Mouse (Mus musculus) kidney, adult 8-10 months (tissue): ENCODE measurements around the gene Ccnb2.
"Not testable (repeated sequence)": the region's sequence is repeated elsewhere in the genome, so short reads cannot be mapped to it uniquely, and the experiment has no call there.

Experiments used
- DNase-seq, 2 experiments: peaks; one replicate each; pipeline ENCODE4 v3.0.0; 2022

Ccnb2 gene

DNA sequence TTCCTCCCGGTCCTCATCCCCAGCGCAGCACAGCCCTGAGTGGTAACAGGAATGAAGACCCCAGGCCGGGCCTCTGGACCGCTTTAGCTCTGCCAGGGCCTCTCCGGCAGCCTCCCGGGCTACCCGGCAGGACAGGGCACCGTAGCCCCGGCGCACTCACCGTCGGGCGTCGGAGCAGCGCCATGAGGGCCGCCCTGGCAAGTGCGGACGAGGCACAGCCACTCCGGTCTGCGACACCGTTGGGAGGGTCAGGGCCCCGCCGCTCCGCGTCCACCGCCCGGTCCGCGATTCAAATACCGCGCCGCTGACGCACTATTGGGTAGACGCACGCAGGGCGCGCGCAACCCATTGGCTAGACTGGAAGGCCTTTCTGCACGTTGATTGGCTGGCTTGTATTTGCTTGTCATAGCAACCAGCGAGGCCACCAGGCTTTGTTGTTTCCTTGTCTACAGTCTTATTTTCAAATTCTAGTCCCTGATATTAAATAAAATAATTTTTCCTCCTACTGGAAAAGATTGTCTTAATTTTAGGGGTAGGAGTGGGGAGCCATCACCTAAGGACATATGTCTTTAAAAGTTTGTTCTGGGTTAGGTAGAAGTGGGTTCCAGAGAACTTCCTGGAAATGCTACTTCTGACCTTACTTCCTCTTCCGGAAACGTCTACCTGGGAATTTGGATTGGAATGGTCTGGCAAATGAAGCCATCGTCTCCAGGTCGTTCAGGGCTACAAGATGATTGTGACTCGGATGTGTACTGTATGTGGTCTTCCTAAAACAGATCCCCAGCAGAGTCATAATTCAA is at the start of gene Ccnb2:
Ccnb2 (minus strand) TSS at position 291 of the 800 bp plus-strand sequence.
- peak; percentile 80 to 85 for DNase-seq

DNA sequence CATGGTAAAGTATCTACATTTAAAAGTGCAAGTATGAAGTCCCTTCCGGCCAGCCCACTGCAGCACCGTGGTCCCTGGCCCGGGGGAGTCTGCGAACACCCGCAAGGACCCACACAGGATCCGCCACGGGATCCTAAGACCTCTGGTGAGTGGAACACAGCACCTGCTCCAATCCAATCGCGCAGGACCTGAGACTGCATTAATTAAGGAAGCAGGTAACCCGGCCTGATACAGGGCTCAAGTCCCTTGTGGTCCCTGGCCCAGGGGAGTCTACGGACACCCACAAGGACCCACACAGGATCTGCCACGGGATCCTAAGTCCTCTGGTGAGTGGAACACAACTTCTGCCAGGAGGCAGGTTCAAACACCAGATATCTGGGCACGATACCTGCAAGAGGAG is 41.7 kb upstream of the Ccnb2 start:
- DNase-seq = not testable (repeated sequence)

DNA sequence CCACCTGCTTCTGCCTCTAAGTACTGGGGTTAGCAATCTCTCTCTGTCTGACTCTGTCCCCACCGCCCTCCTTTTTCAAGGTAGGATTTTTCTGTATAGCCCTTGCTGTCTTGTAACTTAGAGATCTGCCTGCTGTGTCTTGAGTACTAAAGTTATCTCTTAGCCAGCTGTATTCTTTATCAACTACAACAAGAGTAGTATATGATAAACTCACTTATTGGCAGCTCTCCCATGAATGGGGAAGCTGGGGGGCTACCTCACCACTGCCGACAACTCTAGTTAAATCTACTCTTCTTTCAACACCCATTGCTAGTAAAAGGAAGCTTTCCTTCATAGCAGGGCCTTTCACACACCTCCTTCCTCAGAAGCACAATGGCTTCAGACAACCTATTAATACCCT is 31.0 kb upstream of the Ccnb2 start:
- no peak for DNase-seq

DNA sequence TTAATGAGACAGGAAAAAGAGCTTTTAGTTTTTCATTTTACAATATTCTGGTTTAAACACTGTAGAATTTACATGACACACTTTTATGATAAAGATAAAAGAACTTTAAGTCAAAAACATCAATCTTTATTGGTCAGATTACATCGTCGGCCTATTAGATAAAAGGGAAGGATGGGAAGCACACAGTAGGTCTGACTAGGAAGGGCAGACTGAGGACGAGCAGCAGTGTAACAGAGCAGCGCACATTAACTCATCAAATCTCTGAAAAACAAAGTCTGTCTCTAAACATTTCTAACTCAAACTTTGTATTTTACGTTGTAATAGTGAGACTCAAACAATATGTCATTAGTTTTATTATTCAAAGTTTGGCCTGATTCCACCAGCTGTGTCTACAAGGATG is 27.7 kb upstream of the Ccnb2 start:
- DNase-seq = no peak

DNA sequence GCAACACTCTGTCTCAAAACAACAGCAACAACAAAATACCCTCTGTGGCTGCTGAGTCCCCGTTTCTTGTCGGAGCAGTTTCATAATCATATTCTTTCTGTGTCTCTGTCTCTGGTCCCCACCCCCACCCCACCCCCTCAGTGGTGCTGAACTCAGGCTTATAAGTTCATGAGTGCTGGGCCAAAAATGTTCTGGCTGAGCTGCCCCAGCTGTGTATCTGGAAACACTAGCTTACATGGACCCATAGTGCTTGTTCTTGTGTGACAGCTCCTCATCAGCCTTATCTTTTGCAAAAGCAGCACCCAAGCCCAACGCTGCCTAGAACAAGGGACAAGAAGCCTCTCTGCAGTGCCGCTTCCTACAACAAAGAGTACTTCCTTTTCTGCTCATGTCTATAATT is 18.6 kb upstream of the Ccnb2 start:
- peak; percentile 15 to 20 for DNase-seq

DNA sequence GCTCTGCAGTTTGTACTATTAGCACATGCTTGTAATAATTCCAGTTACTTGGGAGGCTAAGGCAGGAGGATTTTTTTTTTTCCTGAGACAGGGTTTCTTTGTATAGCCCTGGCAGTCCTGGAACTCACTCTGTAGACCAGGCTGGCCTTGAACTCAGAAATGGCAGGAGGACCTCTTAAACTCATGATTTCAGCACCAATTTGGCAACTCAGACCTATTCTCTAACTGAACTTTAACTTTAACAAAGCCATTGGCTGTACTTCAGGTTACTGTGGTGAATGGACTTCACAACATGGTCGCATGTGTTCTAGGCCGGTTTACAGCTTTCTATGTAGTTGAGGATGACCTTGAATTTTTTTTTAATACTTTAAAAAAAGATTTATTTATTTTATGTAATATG is 1.3 kb upstream of the Ccnb2 start:
- DNase-seq = no peak

DNA sequence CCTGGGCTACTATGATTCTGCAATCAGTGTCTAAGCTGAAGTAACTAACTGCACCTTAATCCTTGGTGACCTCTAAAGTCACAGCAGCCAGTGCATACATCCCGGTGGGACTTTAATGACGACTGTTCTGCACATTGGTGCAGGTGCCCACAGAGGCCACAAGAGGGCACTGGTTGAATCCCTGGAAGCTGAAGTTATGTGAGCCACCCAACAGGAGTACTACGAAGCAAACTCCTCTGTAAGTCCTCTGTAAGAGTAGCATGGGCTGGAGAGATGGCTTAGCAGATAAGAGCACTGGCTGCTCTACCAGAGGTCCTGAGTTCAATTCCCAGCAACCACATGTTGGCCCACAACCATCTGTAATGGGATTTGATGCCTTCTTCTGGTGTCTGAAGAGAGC is 4.9 kb downstream of the Ccnb2 start:
- DNase-seq = no peak

DNA sequence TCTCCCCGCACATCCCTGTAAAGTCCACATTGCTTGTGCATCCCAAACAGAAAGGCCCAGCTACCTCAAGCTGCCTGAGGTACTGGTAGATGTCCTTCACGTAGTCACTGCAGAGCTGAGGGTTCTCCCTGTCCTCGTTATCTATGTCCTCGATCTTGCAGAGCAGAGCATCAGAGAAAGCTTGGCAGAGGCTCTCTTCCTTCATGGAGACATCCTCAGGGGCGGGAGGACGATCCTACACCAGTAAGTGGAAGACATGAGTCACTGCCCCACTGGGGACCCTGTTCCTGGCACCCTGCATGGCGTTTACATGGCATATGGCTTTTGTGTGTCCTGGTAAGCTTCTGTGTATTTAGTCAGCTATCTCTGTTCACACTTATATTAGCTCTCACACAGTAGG is 8.3 kb downstream of the Ccnb2 start:
- DNase-seq = no peak

DNA sequence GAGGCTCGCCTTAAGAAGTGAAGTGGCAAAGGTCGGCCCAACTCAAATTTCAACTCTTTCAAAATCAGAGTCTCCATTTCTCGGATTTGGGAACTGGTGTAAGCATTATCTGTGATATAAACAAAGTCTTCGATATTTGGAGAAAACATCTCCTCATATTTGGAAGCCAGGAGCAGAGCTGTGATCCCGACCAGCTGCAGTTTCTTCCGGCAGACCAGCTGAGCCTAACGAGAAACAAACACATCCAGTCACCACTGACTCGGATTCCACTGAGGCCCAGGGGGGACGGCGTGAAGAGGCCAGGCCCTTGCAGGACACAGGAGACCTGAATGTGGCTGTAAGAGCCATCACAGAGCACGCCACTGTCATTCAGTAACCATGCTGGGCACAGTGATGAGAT is 10.7 kb downstream of the Ccnb2 start:
- DNase-seq = no peak

DNA sequence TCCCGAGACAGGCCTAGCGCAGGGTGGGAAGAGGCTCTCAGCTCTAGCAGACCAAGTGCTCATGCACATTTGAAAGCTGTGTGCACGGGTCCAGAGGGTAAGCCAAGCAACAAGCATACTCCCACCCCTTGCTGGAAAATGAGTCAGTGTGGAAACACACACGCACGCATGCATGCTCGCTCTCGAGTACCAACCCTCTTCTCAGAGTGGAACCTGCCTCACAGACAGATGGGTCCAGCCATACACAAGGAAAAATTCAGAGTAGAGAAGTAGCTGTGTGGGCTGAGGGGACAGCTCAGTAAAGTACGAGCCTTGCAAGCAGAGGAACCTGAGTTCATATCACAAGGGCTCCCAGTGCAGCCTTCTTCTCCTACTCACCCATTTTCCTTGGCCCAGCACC is 11.6 kb downstream of the Ccnb2 start:
- DNase-seq = no peak

DNA sequence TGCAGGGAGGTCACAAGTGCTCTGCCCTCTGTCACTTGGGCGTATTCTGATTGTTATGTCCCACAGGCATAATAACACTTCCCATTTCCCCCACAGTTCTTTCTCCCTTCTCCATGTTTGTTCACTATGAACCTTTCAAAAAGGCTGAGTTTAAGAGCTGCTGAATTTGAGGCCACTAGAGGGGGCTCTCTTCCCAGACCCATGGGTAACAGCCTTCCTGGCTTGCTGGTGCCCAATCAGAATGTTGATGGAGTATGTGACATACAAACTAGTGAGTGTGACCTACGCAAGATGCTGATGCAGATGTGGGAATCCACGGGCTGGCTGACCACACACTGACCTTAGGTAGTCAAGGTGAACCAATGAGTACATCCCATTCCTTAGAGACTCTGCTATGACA is 12.6 kb downstream of the Ccnb2 start:
- peak; percentile 14 to 42 for DNase-seq

DNA sequence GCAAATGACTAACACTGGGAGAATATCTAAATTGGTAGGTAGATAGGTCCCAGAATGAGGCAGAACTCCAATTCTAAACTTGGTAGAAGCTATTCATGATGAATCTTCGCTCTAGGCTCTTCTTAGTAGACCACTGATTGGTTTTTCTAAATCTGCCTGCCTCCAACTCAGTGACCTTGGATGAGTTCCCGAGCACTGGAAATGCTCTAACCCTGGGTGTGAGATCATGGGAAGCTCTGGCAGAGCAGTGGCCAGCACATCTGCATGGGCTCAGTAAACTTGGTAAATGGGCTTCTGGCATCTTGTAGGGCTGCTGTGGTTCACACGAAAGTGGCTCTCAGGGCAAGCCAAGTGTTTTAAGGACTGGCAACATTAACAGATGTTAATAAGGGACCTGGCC is 14.8 kb downstream of the Ccnb2 start:
- DNase-seq = no peak

DNA sequence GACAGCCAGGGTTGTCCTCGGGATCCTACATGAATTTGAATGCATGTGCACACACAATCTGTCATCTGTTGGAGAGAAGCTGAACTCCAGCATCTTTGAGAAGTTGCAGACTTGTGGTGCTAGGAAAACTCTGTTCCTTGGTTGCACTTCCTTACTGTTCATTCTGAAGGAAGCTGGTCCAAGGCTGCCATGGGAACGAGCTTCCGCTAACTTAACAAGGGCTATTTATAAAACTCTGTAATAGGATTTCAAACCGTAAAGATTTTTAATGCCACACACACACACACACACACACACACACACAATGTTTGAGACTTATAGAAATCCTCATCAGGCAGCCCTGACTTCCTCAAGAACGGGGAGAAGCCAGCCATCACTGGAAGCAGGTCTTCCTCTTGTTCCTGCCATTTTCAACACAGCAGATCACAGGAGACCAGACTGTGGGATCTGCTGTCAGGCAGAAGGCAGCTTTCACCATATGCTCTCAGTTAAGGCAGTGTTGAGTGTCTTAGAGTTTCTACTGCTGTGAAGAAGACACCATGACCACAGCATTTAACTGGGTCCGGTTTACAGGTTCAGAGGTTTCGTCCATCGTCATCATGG is 19.3 kb downstream of the Ccnb2 start:
- DNase-seq = no peak

DNA sequence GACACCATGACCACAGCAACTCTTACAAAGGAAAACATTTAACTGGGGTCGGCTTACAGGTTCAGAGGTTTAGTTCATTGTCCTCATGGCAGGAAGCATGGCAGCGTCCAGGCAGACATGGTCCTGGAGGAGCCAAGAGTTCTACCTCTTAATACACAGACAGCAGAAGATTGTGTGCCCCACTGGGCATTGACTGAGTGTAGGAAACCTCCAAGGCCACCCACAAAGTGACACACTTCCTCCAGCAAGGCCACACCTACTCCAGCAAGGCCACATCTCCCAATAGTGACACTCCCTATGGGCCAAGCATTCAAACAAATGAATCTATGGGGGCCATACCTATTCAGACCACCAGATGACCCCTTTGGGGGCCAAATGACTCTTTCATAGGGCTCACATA is 25.3 kb downstream of the Ccnb2 start:
- no peak for DNase-seq

DNA sequence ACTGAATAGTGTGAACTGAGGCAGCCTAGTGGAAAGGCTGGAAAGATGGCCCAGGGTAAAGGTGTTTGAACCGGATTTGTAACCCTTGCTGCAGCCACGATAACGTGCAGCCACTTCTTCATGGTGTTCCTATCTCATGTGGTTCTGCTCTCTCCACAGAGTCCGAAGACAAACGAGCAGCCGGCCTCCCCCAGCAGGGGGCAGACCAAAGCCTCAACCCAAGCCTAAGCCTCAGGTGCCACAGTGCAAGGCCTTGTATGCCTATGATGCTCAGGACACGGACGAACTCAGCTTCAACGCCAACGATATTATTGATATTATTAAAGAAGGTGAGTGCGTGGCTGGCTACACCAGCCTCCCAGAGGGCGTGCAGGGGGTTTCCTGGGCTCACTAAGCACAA is 25.7 kb downstream of the Ccnb2 start:
- DNase-seq = no peak

DNA sequence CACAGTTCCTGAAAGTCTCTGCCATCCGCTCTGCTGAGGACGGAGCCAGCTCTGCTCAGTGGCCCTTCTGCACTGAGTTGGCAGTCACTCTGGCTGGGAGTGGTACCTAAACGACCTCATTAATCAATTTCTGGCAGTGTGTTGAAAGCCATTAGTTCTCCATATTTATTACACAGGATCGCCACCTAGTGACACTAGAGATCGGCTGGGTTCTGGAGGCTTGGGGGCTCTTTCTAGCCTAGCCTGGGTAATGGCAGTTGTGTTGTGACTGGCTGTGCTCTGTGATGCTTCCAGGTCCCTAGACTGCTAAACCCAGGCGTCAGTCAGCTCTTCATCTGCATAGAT is 28.8 kb downstream of the Ccnb2 start:
- DNase-seq = peak; percentile 15 to 20

DNA sequence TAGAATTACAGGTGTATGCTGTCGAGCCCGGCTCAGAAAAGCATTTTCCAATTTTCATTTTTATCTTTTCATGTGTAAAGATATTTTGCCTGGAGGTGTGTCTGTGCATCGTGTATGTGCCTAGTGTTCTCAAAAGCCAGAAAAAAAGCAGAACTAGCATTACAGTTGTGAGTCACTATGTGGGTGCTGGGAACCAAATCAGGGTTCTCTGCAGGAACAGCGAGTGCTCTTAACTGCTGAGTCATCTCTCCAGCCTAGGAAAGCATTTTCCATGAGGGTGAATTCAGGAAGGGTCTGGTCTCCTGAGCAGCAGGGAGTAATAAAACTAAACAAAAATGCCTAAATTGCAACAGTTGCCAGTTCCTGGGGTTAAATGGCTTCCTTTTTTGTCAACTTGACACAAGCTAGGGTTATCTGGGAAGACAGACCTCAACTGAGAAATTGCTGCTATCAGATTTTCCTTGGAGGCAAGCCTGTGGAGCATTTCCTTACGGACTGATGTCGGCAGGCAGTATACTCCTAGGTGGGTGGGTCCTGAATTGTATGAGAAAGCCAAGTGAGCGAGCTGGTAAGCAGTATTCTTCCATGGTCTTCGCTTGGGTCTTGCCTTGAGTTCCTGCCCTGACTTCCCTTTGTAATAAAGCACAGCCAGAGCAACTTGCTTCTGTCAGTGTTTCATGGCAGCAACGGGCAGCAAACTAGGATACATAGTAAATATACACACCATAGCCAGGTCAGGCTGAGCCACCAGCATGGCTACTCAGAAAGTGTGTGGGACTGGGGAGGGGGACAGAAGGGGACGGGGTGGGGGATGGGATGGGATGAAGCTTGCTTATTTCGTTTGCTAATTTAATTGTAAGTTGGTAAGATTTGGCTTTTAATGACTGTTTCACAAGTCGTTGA is 29.4 kb downstream of the Ccnb2 start:
- no peak for DNase-seq

DNA sequence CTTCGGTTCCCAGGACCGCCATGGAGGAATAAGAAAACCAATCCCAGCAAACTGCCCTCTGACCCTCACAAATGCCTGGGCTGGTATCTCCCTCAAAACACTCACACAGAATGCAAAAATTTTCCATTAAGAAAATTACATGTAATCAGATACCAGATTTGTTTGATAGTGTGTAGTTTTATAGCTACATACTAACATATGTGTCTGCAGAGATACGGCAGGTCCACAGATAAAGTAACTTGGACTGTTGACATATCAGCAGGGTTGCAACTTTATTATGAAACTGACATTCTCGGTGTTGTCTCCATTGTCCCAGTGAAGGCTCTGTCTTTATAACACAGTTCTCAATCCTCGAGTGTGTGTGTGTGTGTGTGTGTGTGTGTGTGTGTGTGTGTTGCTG is 30.3 kb downstream of the Ccnb2 start:
- DNase-seq = no peak

DNA sequence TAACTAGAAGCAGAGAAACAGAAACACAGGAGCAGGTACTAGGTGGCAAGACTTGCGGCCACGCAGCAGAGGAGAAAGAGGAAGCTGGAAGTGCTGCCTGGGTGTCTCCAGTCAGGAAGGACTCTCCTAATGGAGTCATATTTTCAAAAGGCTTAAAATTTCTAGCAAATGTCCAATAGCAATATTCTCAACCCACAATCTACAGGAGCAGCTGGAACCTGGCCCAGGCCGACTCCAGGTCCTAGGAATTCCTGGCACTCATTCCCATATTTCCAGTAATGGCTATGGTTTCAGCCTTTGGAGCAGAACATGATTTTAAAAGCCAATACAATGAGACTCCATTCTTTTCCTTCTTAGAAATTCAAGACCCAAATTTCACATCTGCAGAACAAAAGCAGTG is 31.8 kb downstream of the Ccnb2 start:
- no peak for DNase-seq

DNA sequence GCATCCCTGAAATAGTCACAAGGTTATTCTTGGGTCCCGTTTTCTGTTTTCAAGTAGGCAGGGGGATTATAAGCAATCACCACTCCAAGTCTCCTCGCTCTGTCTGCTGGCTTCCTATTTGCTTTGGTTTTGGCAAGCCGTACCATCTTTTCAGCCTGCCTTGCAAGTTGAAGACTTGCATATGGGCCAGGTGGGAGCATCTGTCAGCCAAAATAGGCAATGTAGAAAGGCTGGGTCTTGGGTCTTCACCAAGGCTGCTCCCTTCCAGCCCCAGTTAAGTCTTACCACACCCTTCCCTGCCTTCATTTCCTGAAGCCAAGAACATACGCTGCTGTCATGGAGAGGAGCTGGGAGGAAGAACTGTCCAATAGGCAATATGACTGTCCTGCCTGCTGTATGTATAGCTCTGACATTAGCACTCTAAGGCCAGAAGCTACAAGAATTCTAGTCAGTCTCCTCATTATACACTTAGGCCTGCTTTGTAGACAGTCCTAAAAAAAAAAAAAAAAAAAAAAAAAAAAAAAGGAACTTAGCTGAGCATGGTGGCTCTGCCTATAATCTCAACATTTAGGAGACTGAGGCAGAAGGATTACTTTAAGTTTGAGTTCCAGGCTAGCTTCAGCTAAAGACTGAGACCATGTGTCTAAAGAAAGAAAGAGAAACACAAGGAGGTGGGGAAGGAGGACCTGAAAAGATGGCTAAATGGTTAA is 33.8 kb downstream of the Ccnb2 start:
- DNase-seq = no peak

DNA sequence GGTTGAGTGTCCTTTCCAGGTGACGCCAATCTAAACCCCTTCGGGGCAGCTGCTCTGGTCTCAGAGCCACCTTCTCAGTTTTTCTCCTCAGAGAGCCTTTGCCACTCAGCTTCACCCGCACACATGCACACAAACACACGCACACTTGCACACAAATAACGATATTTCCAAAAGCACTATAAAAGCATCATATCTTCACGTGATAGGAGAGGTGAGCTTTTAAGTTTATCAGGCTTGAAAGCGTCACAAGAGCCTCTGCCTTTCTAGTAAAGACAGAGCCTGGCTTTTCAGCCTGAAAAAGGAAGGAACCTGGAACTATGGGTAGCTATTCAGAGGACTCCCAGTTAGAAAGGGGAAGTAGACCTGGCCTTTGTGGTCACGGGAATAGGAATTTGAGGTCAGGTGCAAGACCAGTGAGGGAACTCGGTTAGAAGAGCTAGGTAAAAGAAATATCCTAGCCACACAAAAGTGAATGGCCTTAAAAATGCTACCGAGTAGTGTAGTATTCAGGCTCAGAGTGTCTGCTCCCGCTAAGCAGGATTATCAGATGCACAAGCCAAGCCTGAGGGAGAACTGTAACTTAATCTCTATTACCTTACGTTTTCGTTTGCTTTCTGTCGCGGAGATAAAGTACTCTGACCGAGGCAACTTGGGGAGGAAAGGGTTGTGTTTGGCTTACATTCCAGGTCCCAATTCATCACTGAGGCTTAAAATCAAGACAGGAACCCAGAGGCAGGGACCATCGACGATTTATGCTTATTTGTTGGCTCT is 36.2 kb downstream of the Ccnb2 start:
- DNase-seq = no peak

DNA sequence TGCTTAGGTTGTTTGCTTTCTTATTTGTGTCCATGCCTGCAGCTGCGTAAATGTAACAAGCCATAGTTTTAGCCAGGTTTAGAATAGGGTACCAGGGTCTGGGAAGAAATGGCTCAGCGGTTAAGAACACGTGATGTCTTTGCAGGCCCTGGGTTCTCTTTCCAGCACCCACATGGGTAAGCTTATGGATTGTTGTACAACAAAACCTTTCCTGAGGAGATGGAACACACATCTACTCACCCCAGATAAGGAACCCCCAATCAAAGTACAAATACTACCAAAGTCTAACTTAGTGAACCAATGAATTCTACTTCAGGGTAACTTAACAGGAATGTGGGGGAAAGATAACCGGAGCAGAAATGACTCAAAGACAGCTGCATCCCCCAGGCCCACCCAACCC is 36.9 kb downstream of the Ccnb2 start:
- DNase-seq = no peak
